ENCODE assay signal across 25 mouse cellular contexts in genomic region chr14:75410392-75410791, GRCm38 (mm10). TPM values are rescaled to one million over a fixed set of nuclear protein-coding genes. Genes with fewer than 3 reads are reported as not detected.
DNase-seq lines count a peak whose midpoint lies in the region; ATAC-seq and TF ChIP-seq lines count a peak whose summit lies in the region.
"Had no signal": no experiment of that assay in that cellular context is flagged by ENCODE, and none has a peak within 500 bp of the region (broad histone marks: within the 10 kb centered on the region; RNA-seq: fewer than 3 reads in every experiment).

No protein-coding gene starts in this region.

- WGBS in kidney, embryonic 14.5 days = 63% methylated on average over 4 of the region's 4 CpGs
- 44% methylated on average over 4 of the region's 4 CpGs for WGBS in kidney, adult 2 months
- WGBS in kidney, postnatal 0 days = 54% methylated on average over 4 of the region's 4 CpGs
- 84% methylated on average over 4 of the region's 4 CpGs for WGBS in midbrain, embryonic 14.5 days
- WGBS in midbrain, embryonic 10.5 days = 89% methylated on average over 4 of the region's 4 CpGs

- no peaks in the 10 kb centered on the region for H3K27me3 ChIP-seq in kidney, embryonic 14.5 days (ENCODE audit: control insufficient read depth, insufficient read depth, low read length)
- H3K27me3 ChIP-seq in kidney, adult 2 months (replicated peaks; ENCODE audit: control insufficient read depth, insufficient read depth, low read length) = no peaks in the 10 kb centered on the region
- no peaks in the 10 kb centered on the region for H3K27me3 ChIP-seq in kidney, postnatal 0 days (ENCODE audit: insufficient read depth, low read length)
- H3K27me3 ChIP-seq in midbrain, embryonic 14.5 days (ENCODE audit: control insufficient read depth, insufficient read depth, low read length) = no peaks in the 10 kb centered on the region
- H3K27me3 ChIP-seq in midbrain, embryonic 10.5 days (ENCODE audit: low read depth, poor library complexity, severe bottlenecking) = no peaks in the 10 kb centered on the region
- H3K27me3 ChIP-seq: forebrain, embryonic 13.5 days; heart, embryonic 12.5 days; heart, embryonic 15.5 days had no signal

- H3K9ac ChIP-seq in kidney, embryonic 14.5 days (ENCODE audit: low read depth, low read length) = no peak overlapping the region
- H3K9ac ChIP-seq in kidney, postnatal 0 days (ENCODE audit: low read depth, low read length) = no peak overlapping the region
- no peak overlapping the region for H3K9ac ChIP-seq in midbrain, embryonic 14.5 days (replicated peaks; ENCODE audit: low read length)
- H3K9ac ChIP-seq: forebrain, embryonic 13.5 days; heart, embryonic 12.5 days; heart, embryonic 15.5 days; hindbrain, embryonic 13.5 days had no signal

- H3K4me2 ChIP-seq in kidney, embryonic 14.5 days (replicated peaks; ENCODE audit: low read depth, low read length) = no peak overlapping the region
- H3K4me2 ChIP-seq in kidney, postnatal 0 days (ENCODE audit: low read length) = no peak overlapping the region
- no peak overlapping the region for H3K4me2 ChIP-seq in midbrain, embryonic 14.5 days (ENCODE audit: low read length)
- H3K4me2 ChIP-seq: forebrain, embryonic 13.5 days; heart, embryonic 12.5 days; heart, embryonic 15.5 days; hindbrain, embryonic 13.5 days had no signal

- no peak for TF ChIP-seq POLR2A in kidney, adult 2 months (IDR thresholded peaks at IDR 0.05; ENCODE audit: low read depth, low read length)

- H3K4me3 ChIP-seq in kidney, embryonic 14.5 days (ENCODE audit: low read length) = no peak overlapping the region
- no peak overlapping the region for H3K4me3 ChIP-seq in kidney, adult 2 months (ENCODE audit: insufficient read depth, low read depth, low read length)
- H3K4me3 ChIP-seq in kidney, postnatal 0 days (replicated peaks; ENCODE audit: low read depth, low read length) = no peak overlapping the region
- no peak overlapping the region for H3K4me3 ChIP-seq in midbrain, embryonic 14.5 days (replicated peaks; ENCODE audit: low read depth, low read length)
- H3K4me3 ChIP-seq in midbrain, embryonic 10.5 days = no peak overlapping the region
- H3K4me3 ChIP-seq: forebrain, embryonic 10.5 days; forebrain, embryonic 13.5 days; heart, embryonic 12.5 days; heart, embryonic 15.5 days; hindbrain, embryonic 10.5 days; hindbrain, embryonic 13.5 days had no signal

- H3K36me3 ChIP-seq in kidney, embryonic 14.5 days (ENCODE audit: control insufficient read depth, insufficient read depth, low read length) = no peaks in the 10 kb centered on the region
- no peaks in the 10 kb centered on the region for H3K36me3 ChIP-seq in kidney, adult 2 months (ENCODE audit: control insufficient read depth, insufficient read depth, low read length)
- no peaks in the 10 kb centered on the region for H3K36me3 ChIP-seq in kidney, postnatal 0 days (ENCODE audit: insufficient read depth, low read length)
- H3K36me3 ChIP-seq in midbrain, embryonic 14.5 days (ENCODE audit: control insufficient read depth, insufficient read depth, low read length) = no peaks in the 10 kb centered on the region
- H3K36me3 ChIP-seq in midbrain, embryonic 10.5 days = no peaks in the 10 kb centered on the region
- H3K36me3 ChIP-seq: forebrain, embryonic 10.5 days; G1E; heart, embryonic 12.5 days; heart, embryonic 15.5 days; hindbrain, embryonic 10.5 days; hindbrain, embryonic 13.5 days had no signal

- no peaks in the 10 kb centered on the region for H3K4me1 ChIP-seq in kidney, embryonic 14.5 days (ENCODE audit: control insufficient read depth, insufficient read depth, low read length)
- H3K4me1 ChIP-seq in kidney, adult 2 months (ENCODE audit: control insufficient read depth, insufficient read depth, low read length) = no peaks in the 10 kb centered on the region
- no peaks in the 10 kb centered on the region for H3K4me1 ChIP-seq in kidney, postnatal 0 days (replicated peaks; ENCODE audit: insufficient read depth, low read length)
- H3K4me1 ChIP-seq in midbrain, embryonic 14.5 days (ENCODE audit: control insufficient read depth, insufficient read depth, low read length) = peaks cover 6% of the 10 kb centered on the region; the same call in 1 of the 2 replicates
- H3K4me1 ChIP-seq in midbrain, embryonic 10.5 days = peaks cover 16% of the 10 kb centered on the region
- H3K4me1 ChIP-seq: heart, embryonic 15.5 days had no signal

- 0 out of 2 replicates have a peak, but pooled peaks cover 2% of the 10 kb centered on the region for H3K9me3 ChIP-seq in kidney, embryonic 14.5 days (ENCODE audit: control insufficient read depth, low read length)
- H3K9me3 ChIP-seq in kidney, postnatal 0 days (replicated peaks; ENCODE audit: low read length) = no peaks in the 10 kb centered on the region; the same call in 1 of the 2 replicates
- H3K9me3 ChIP-seq in midbrain, embryonic 14.5 days (ENCODE audit: control insufficient read depth, low read length) = no peaks in the 10 kb centered on the region
- peaks cover 8% of the 10 kb centered on the region; the same call in 1 of the 2 replicates for H3K9me3 ChIP-seq in midbrain, embryonic 10.5 days (replicated peaks)
- H3K9me3 ChIP-seq: G1E; heart, embryonic 12.5 days; heart, embryonic 15.5 days had no signal

- ATAC-seq in kidney, embryonic 14.5 days (ENCODE audit: low FRiP score, low TSS enrichment) = peak; percentile 68; the same call in 1 of the 2 replicates
- peak; percentile 49; the same call in 1 of the 2 replicates for ATAC-seq in kidney, postnatal 0 days (replicated peaks; ENCODE audit: low FRiP score, low read depth)
- ATAC-seq in midbrain, embryonic 14.5 days (ENCODE audit: low FRiP score, low TSS enrichment) = no peak
- ATAC-seq: forebrain, embryonic 13.5 days; forebrain, embryonic 16.5 days; Patski had no signal

- DNase-seq in kidney, adult 2 months = no peak
- peak; percentile 3 for DNase-seq in kidney, postnatal 0 days (ENCODE audit: low spot score)
- DNase-seq in kidney, postnatal 10 days = no peak
- DNase-seq in midbrain, embryonic 14.5 days = no peak
- no peak for DNase-seq in midbrain, embryonic 10.5 days (ENCODE audit: low spot score)
- DNase-seq: adrenal gland, postnatal 10 days; adrenal gland, postnatal 36 days; B cell, adult 2 months; cerebellum, adult 18-20 months; cerebellum, adult 9-10 months; cerebellum, postnatal 14 days; gastrocnemius, postnatal 10 days; gastrocnemius, postnatal 36 days; heart, postnatal 10 days; heart, postnatal 36 days had no signal

- no peak overlapping the region for H3K27ac ChIP-seq in kidney, embryonic 14.5 days (ENCODE audit: low read depth, low read length)
- no peak overlapping the region for H3K27ac ChIP-seq in kidney, adult 2 months (ENCODE audit: insufficient read depth, low read depth, low read length)
- no peak overlapping the region for H3K27ac ChIP-seq in kidney, postnatal 0 days
- peak overlapping the region; percentile 41; the same call in 1 of the 2 replicates for H3K27ac ChIP-seq in midbrain, embryonic 14.5 days (replicated peaks; ENCODE audit: low read depth, low read length)
- no peak overlapping the region for H3K27ac ChIP-seq in midbrain, embryonic 10.5 days (replicated peaks)
- H3K27ac ChIP-seq: forebrain, embryonic 10.5 days; forebrain, embryonic 13.5 days; heart, embryonic 15.5 days; hindbrain, embryonic 10.5 days; hindbrain, embryonic 13.5 days had no signal

- no peak for TF ChIP-seq CTCF in kidney, adult 2 months (conservative IDR thresholded peaks at IDR 0.05; ENCODE audit: insufficient read depth, insufficient read length, low read depth, low read length)
- no peak for TF ChIP-seq CTCF in kidney, postnatal 0 days (IDR thresholded peaks at IDR 0.05; ENCODE audit: low read depth)

RNA-seq across cellular contexts. Expression of gene Siah3, which starts 45.4 kb away (rescaled TPM):
- polyA plus RNA-seq in kidney, embryonic 14.5 days (2014; fragmentation: Nextera tagmentation; extraction: Ambion mirVana) = 0.09 and 0.28 TPM in 2 replicates
- polyA plus RNA-seq in kidney, adult 2 months (2012; rRNA removed) = not detected in 2 replicates
- polyA plus RNA-seq in kidney, postnatal 0 days (2015; fragmentation: Nextera tagmentation; extraction: Ambion mirVana) = 0.03 and 0.08 TPM in 2 replicates
- 2.6 and 5.6 TPM in 2 replicates for polyA plus RNA-seq in midbrain, embryonic 14.5 days (2014; fragmentation: Nextera tagmentation; extraction: Ambion mirVana)
- polyA plus RNA-seq in midbrain, embryonic 10.5 days (2016; fragmentation: Nextera tagmentation; extraction: Ambion mirVana) = 0.33 and 0.66 TPM in 2 replicates
- polyA plus RNA-seq: G1E; heart, embryonic 12.5 days; Patski had no signal
